Mouse (Mus musculus) heart, postnatal 0 days (tissue): ENCODE data around the gene Klk1b8. TPM values are rescaled to one million over a fixed set of nuclear protein-coding genes. Genes with fewer than 3 reads are reported as not detected.
A peak's percentile ranks its signal among the peaks of the same experiment; 100 is the strongest.

Source experiments
- ATAC-seq: fragments of 200-750 bp; cut with Nextera tagmentation; 2 replicates; pipeline ENCODE4 v1.8.0; 2017; ENCODE audit warnings: low read depth, moderate number of reproducible peaks, moderate library complexity; ENCODE audit not compliant: insufficient read depth
- DNase-seq: peaks from one replicate; pipeline ENCODE4 v3.0.0-alpha.2; 2016; ENCODE audit warnings: low spot score
- H3K27ac ChIP-seq: fragments of 300-500 bp; sonication (generic); 2 replicates; pipeline ENCODE4 v1.5.1; 2014; ENCODE audit warnings: low read depth, mild to moderate bottlenecking
- H3K27me3 ChIP-seq: fragments of 300-500 bp; sonication (generic); 2 replicates; pipeline ENCODE4 v1.6.1; 2014; ENCODE audit warnings: low read length, mixed read lengths; ENCODE audit not compliant: control insufficient read depth, insufficient read depth
- H3K36me3 ChIP-seq: fragments of 300-500 bp; sonication (generic); replicated peaks from 2 replicates; pipeline ENCODE4 v1.6.1; 2014; ENCODE audit warnings: low read length, mixed read lengths; ENCODE audit not compliant: control insufficient read depth, insufficient read depth
- H3K4me1 ChIP-seq: fragments of 300-500 bp; sonication (generic); 2 replicates; pipeline ENCODE4 v1.6.1; 2014; ENCODE audit warnings: antibody characterized with exemption; ENCODE audit not compliant: control insufficient read depth, insufficient read depth
- H3K4me2 ChIP-seq: fragments of 300-500 bp; sonication (generic); 2 replicates; pipeline ENCODE4 v1.6.1; 2014; ENCODE audit warnings: low read depth, mild to moderate bottlenecking, low read length, moderate library complexity
- H3K4me3 ChIP-seq: fragments of 300-500 bp; sonication (generic); 2 replicates; pipeline ENCODE4 v1.5.1; 2014; ENCODE audit warnings: low read depth, low read length
- H3K9ac ChIP-seq: fragments of 300-500 bp; sonication (generic); replicated peaks from 2 replicates; pipeline ENCODE4 v1.6.1; 2014; ENCODE audit warnings: low read depth, low read length, mixed read lengths
- H3K9me3 ChIP-seq: fragments of 300-500 bp; sonication (generic); replicated peaks from 2 replicates; pipeline ENCODE4 v1.6.1; 2016; ENCODE audit warnings: low read length; ENCODE audit not compliant: control insufficient read depth
- CTCF ChIP-seq: IDR thresholded peaks from 2 replicates; pipeline ENCODE4 v1.5.1; 2016; ENCODE audit warnings: antibody characterized with exemption, control low read depth, low read depth
- EP300 ChIP-seq: IDR thresholded peaks from 2 replicates; pipeline ENCODE4 v1.6.1; 2016; ENCODE audit warnings: antibody characterized with exemption, low read depth
- WGBS: fragments of 180-500 bp; shearing (Covaris S2); extraction: QIAGEN DNeasy Blood & Tissue Kit; methylation state at CpG from one replicate; pipeline ENCODE4 v1.1.7; 2014; 5-methylcytosine and 5-hydroxymethylcytosine counted together
- polyA plus RNA-seq: library from polyadenylated mRNA; unstranded; fragments of >200 nt; fragmentation: Nextera tagmentation; extraction: Ambion mirVana; gene quantifications from 2 replicates; pipeline ENCODE4 v1.2.1, GENCODE M21; 2015
- total RNA-seq: library from RNA; depleted of rRNA; stranded (reverse); fragments of >200 nt; gene quantifications from 2 replicates; pipeline ENCODE4 v1.2.3, GENCODE M21; 2014; ENCODE audit warnings: low replicate concordance; rRNA removed

Gene Klk1b8
- total RNA-seq (not detected in 2 replicates), polyA plus RNA-seq (not detected in 2 replicates)

GRCm38 (mm10) chr7:43950364-43950763 is at the start of gene Klk1b8:
TSS of gene Klk1b8 (plus strand) at chr7:43950664.
- TF ChIP-seq CTCF (no peak), EP300 (no peak)
- no peak within 1 kb of the TSS for H3K27ac ChIP-seq
- no peaks in the 10 kb centered on the region for H3K9me3 ChIP-seq
- no peak within 1 kb of the TSS for H3K4me3 ChIP-seq
- 69% methylated on average over 2 of the region's 2 CpGs for WGBS
- H3K4me2 ChIP-seq, result no peak within 1 kb of the TSS
- no peaks in the 10 kb centered on the region for H3K4me1 ChIP-seq
- H3K27me3 ChIP-seq, result no peaks in the 10 kb centered on the region
- no peaks in the 10 kb centered on the region for H3K36me3 ChIP-seq
- DNase-seq, result no peak
- ATAC-seq, result no peak
- no peak within 1 kb of the TSS for H3K9ac ChIP-seq

- H3K36me3 ChIP-seq, result no peaks in the 10 kb centered on the region
- no peaks in the 10 kb centered on the region for H3K9me3 ChIP-seq
- no peak overlapping the region for H3K4me2 ChIP-seq
- DNase-seq, result no peak
- 32% methylated on average over 9 of the region's 9 CpGs for WGBS
- ATAC-seq, result no peak
- H3K4me1 ChIP-seq, result no peaks in the 10 kb centered on the region
- no peak overlapping the region for H3K27ac ChIP-seq
- H3K9ac ChIP-seq, result no peak overlapping the region
- H3K27me3 ChIP-seq, result no peaks in the 10 kb centered on the region
- TF ChIP-seq CTCF (no peak), EP300 (no peak)
- no peak overlapping the region for H3K4me3 ChIP-seq
Observed at GRCm38 (mm10) chr7:43914821-43915220, 35.6 kb upstream of the Klk1b8 start.

- no peak overlapping the region for H3K4me2 ChIP-seq
- 77% methylated on average over 13 of the region's 13 CpGs for WGBS
- H3K27me3 ChIP-seq, result no peaks in the 10 kb centered on the region
- no peaks in the 10 kb centered on the region for H3K9me3 ChIP-seq
- no peak for ATAC-seq
- H3K4me1 ChIP-seq, result no peaks in the 10 kb centered on the region
- no peak for TF ChIP-seq EP300
- no peak for TF ChIP-seq CTCF
- no peak for DNase-seq
- H3K4me3 ChIP-seq, result no peak overlapping the region
- H3K9ac ChIP-seq, result no peak overlapping the region
- no peaks in the 10 kb centered on the region for H3K36me3 ChIP-seq
- no peak overlapping the region for H3K27ac ChIP-seq
Observed at GRCm38 (mm10) chr7:43918426-43918825, 32.0 kb upstream of the Klk1b8 start.

- Histone ChIP-seq H3K27me3 (no peaks in the 10 kb centered on the region), H3K9me3 (no peaks in the 10 kb centered on the region), H3K4me1 (no peaks in the 10 kb centered on the region), H3K4me3 (no peak overlapping the region), H3K36me3 (no peaks in the 10 kb centered on the region), H3K9ac (no peak overlapping the region), H3K27ac (no peak overlapping the region), H3K4me2 (no peak overlapping the region)
- TF ChIP-seq CTCF (no peak), EP300 (no peak)
- DNase-seq (no peak), ATAC-seq (no peak)
- 63% methylated on average over 8 of the region's 8 CpGs for WGBS
Observed at GRCm38 (mm10) chr7:43918871-43919270, 31.6 kb upstream of the Klk1b8 start.

GRCm38 (mm10) chr7:43919559-43920451 is 30.7 kb upstream of the Klk1b8 start:
- 23% methylated on average over 14 of the region's 14 CpGs for WGBS
- ATAC-seq, result peak; percentile 77; the same call in 1 of the 2 replicates

More at GRCm38 (mm10) chr7:43919559-43920451, 30.7 kb upstream of the Klk1b8 start:
- Histone ChIP-seq H3K4me1 (no peaks in the 10 kb centered on the region), H3K4me3 (no peak overlapping the region), H3K27ac (no peak overlapping the region), H3K4me2 (no peak overlapping the region), H3K9ac (no peak overlapping the region), H3K36me3 (no peaks in the 10 kb centered on the region), H3K9me3 (no peaks in the 10 kb centered on the region), H3K27me3 (no peaks in the 10 kb centered on the region)
- peak; percentile 80 for TF ChIP-seq CTCF
- no peak for TF ChIP-seq EP300
- peak; percentile 28 for DNase-seq
